In genomic region chrX:142409338-142409737, GRCm38 (mm10) we compare ENCODE assay signal across 25 mouse cellular contexts. TPM values are rescaled to one million over a fixed set of nuclear protein-coding genes. Genes with fewer than 3 reads are reported as not detected.
DNase-seq lines count a peak whose midpoint lies in the region; ATAC-seq and TF ChIP-seq lines count a peak whose summit lies in the region.
"Had no signal": no experiment of that assay in that cellular context is flagged by ENCODE, and none has a peak within 500 bp of the region (broad histone marks: within the 10 kb centered on the region; RNA-seq: fewer than 3 reads in every experiment).

No protein-coding gene starts in this region.

- H3K9ac ChIP-seq in MEL (ENCODE audit: control insufficient read depth, low read depth, low read length, poor library complexity, severe bottlenecking) = no peak overlapping the region
- no peak overlapping the region for H3K9ac ChIP-seq in forebrain, postnatal 0 days
- H3K9ac ChIP-seq: forebrain, embryonic 13.5 days; hindbrain, embryonic 12.5 days had no signal

- no peaks in the 10 kb centered on the region for H3K79me2 ChIP-seq in MEL (ENCODE audit: control insufficient read depth, insufficient read depth, low read length, poor library complexity)

- H3K9me3 ChIP-seq in MEL (replicated peaks; ENCODE audit: insufficient read depth, low read length) = no peaks in the 10 kb centered on the region
- no peaks in the 10 kb centered on the region for H3K9me3 ChIP-seq in forebrain, postnatal 0 days (ENCODE audit: low read length)
- H3K9me3 ChIP-seq: embryonic facial prominence, embryonic 10.5 days; forebrain, embryonic 13.5 days; G1E; heart, embryonic 10.5 days; hindbrain, embryonic 12.5 days had no signal

- peak; percentile 99 for ATAC-seq in granulocyte monocyte progenitor cell, adult 5-6 weeks (replicated peaks; ENCODE audit: poor library complexity, severe bottlenecking)
- no peak for ATAC-seq in forebrain, postnatal 0 days
- ATAC-seq: CD4-positive, CD25-positive, alpha-beta regulatory T cell, adult 4 months; forebrain, embryonic 13.5 days; hindbrain, embryonic 16.5 days; inflammation-experienced regulatory T-cells, adult 6 months had no signal

- TF ChIP-seq CTCF in MEL (IDR thresholded peaks at IDR 0.05 in 2 of 3, conservative IDR thresholded peaks at IDR 0.05 in 1 of 3; ENCODE audit: control insufficient read depth in 1 of 3, insufficient read depth in 1 of 3, low read depth in 2 of 3, low read length in 3 of 3, poor library complexity in 1 of 3, severe bottlenecking in 1 of 3) = no peak
- TF ChIP-seq CTCF in forebrain, postnatal 0 days (IDR thresholded peaks at IDR 0.05; ENCODE audit: low read depth) = no peak

- H3K4me3 ChIP-seq in MEL (ENCODE audit: control insufficient read depth in 1 of 2, insufficient read depth in 1 of 2, low read depth in 2 of 2, low read length in 2 of 2) = no peak overlapping the region
- no peak overlapping the region for H3K4me3 ChIP-seq in forebrain, postnatal 0 days (ENCODE audit: low read depth, low read length)
- H3K4me3 ChIP-seq: embryonic facial prominence, embryonic 10.5 days; forebrain, embryonic 13.5 days; gastrocnemius, adult 2 months; heart, embryonic 10.5 days; hindbrain, embryonic 12.5 days had no signal

- WGBS in forebrain, postnatal 0 days = 94% methylated on average over 3 of the region's 3 CpGs

- peaks cover 23 to 24% of the 10 kb centered on the region in 2 experiments for H3K4me1 ChIP-seq in MEL (ENCODE audit: control insufficient read depth in 1 of 2, insufficient read depth in 2 of 2, low read length in 2 of 2)
- no peaks in the 10 kb centered on the region for H3K4me1 ChIP-seq in forebrain, postnatal 0 days (ENCODE audit: insufficient read depth)
- H3K4me1 ChIP-seq: embryonic facial prominence, embryonic 10.5 days; forebrain, embryonic 13.5 days; heart, embryonic 10.5 days; hindbrain, embryonic 12.5 days had no signal

- peaks cover 0 to 26% of the 10 kb centered on the region in 2 experiments; a peak in 2 of 4 replicates for H3K36me3 ChIP-seq in MEL (ENCODE audit: control insufficient read depth in 1 of 2, insufficient read depth in 2 of 2, low read length in 2 of 2)
- no peaks in the 10 kb centered on the region for H3K36me3 ChIP-seq in forebrain, postnatal 0 days (ENCODE audit: insufficient read depth)
- H3K36me3 ChIP-seq: embryonic facial prominence, embryonic 10.5 days; G1E; heart, embryonic 10.5 days; hindbrain, embryonic 12.5 days had no signal

- H3K27me3 ChIP-seq in MEL (ENCODE audit: control insufficient read depth in 1 of 2, insufficient read depth in 2 of 2, low read length in 2 of 2) = no peaks in the 10 kb centered on the region
- no peaks in the 10 kb centered on the region for H3K27me3 ChIP-seq in forebrain, postnatal 0 days (ENCODE audit: insufficient read depth, low read length)
- H3K27me3 ChIP-seq: forebrain, embryonic 13.5 days had no signal

- no peak for TF ChIP-seq RAD21 in MEL (IDR thresholded peaks at IDR 0.05; ENCODE audit: low read depth, low read length)

- TF ChIP-seq EP300 in MEL (IDR thresholded peaks at IDR 0.05; ENCODE audit: low read depth in 1 of 2, low read length in 2 of 2) = no peak

- TF ChIP-seq POLR2A in MEL (IDR thresholded peaks at IDR 0.05; ENCODE audit: control insufficient read depth in 1 of 2, insufficient read depth in 1 of 2, low read depth in 1 of 2, low read length in 2 of 2, poor library complexity in 1 of 2) = no peak

- H3K27ac ChIP-seq in MEL (ENCODE audit: control insufficient read depth, low read depth, low read length) = no peak overlapping the region; the same call in 1 of the 2 replicates
- no peak overlapping the region for H3K27ac ChIP-seq in forebrain, postnatal 0 days (ENCODE audit: low read depth, low read length)
- H3K27ac ChIP-seq: embryonic facial prominence, embryonic 10.5 days; forebrain, embryonic 13.5 days; gastrocnemius, adult 2 months; heart, embryonic 10.5 days; hindbrain, embryonic 12.5 days had no signal

- DNase-seq in MEL (ENCODE audit: low read depth, low spot score) (no peak), NIH3T3 (ENCODE audit: low read depth) (peak; percentile 10)
- no peak for DNase-seq in forebrain, postnatal 0 days
- DNase-seq in cerebellum, postnatal 25 days = no peak
- DNase-seq in natural killer cell, adult 2 months (ENCODE audit: low spot score in 2 of 2) = no peak
- DNase-seq: adrenal gland, adult 2 months; adrenal gland, postnatal 36 days; B cell, adult 2 months; cerebellum, adult 11 months; cerebellum, adult 9-10 months; cerebellum, postnatal 36 days; gastrocnemius, adult 2 months; gastrocnemius, postnatal 25 days; heart, adult 18-20 months; heart, postnatal 10 days; heart, postnatal 4 days had no signal

- no peak overlapping the region for H3K4me2 ChIP-seq in forebrain, postnatal 0 days (ENCODE audit: low read depth)
- H3K4me2 ChIP-seq: forebrain, embryonic 13.5 days; hindbrain, embryonic 12.5 days had no signal

TF ChIP-seq in MEL, 35 proteins besides CTCF, POLR2A, EP300 and RAD21:
- TF ChIP-seq BHLHE40 (IDR thresholded peaks at IDR 0.05; ENCODE audit: borderline replicate concordance, low read depth, low read length) (no peak), MXI1 (IDR thresholded peaks at IDR 0.05; ENCODE audit: low read depth, low read length) (peak; percentile 24; the same call in 1 of the 2 replicates)

RNA-seq across cellular contexts. Expression of gene Acsl4, which starts 19.0 kb away (rescaled TPM):
- total RNA-seq in MEL (2012; rRNA removed) = 17.7 and 24.2 TPM in 2 replicates
- 100 to 1,000 TPM in 1 of 2 experiments, 10 to 100 TPM in 1; 17.1 to 100 TPM for polyA plus RNA-seq in MEL (2012; ENCODE audit: insufficient read depth in 1 of 2, insufficient read length in 2 of 2, low read depth in 1 of 2, low replicate concordance in 2 of 2, missing spikeins in 1 of 2)
- total RNA-seq in granulocyte monocyte progenitor cell, adult 5-6 weeks (2014; fragmentation: Nextera tagmentation) = 18.2 and 18.6 TPM in 2 replicates
- 30.2 and 31.4 TPM in 2 replicates for total RNA-seq in granulocyte monocyte progenitor cell, adult 5-6 weeks (2017)
- 33.4 and 34.5 TPM in 2 replicates for total RNA-seq in forebrain, postnatal 0 days (2014; rRNA removed)
- 14.4 and 21.9 TPM in 2 replicates for polyA plus RNA-seq in forebrain, postnatal 0 days (2015; fragmentation: Nextera tagmentation; extraction: Ambion mirVana)
